Mouse (Mus musculus) MEL (cell line): Measurements from ENCODE around the gene Galns. TPM values are rescaled to one million over a fixed set of nuclear protein-coding genes. Genes with fewer than 3 reads are reported as not detected.

Experiments used
- DNase-seq: peaks from one replicate; pipeline ENCODE4 v3.0.0; 2011; ENCODE audit warnings: low read depth, low spot score
- H3K27ac ChIP-seq: 2 replicates; pipeline ENCODE4 v1.5.1; 2012; ENCODE audit warnings: low read depth, mild to moderate bottlenecking, control low read depth, low read length, moderate library complexity; ENCODE audit not compliant: control insufficient read depth
- H3K27me3 ChIP-seq, 2 experiments: fragments of 150-350 bp in 1 of 2; sonication (generic) in 1 of 2; 2 replicates each; pipeline ENCODE4 v1.6.1; 2012; ENCODE audit warnings: low read length in 2 of 2, mild to moderate bottlenecking in 2 of 2, improper control_type of control experiment in 1 of 2, moderate library complexity in 1 of 2; ENCODE audit not compliant: insufficient read depth in 2 of 2, control insufficient read depth in 1 of 2
- H3K36me3 ChIP-seq, 2 experiments: 2 replicates each; pipeline ENCODE4 v1.6.1; 2012 to 2014; ENCODE audit warnings: low read length in 2 of 2, improper control_type of control experiment in 1 of 2, inconsistent platforms in 1 of 2, mild to moderate bottlenecking in 1 of 2; ENCODE audit not compliant: insufficient read depth in 2 of 2, control insufficient read depth in 1 of 2
- H3K4me1 ChIP-seq, 2 experiments: fragments of 150-350 bp in 1 of 2; sonication (generic) in 1 of 2; 2 replicates each; pipeline ENCODE4 v1.6.1; 2012; ENCODE audit warnings: low read length in 2 of 2, improper control_type of control experiment in 1 of 2, mild to moderate bottlenecking in 1 of 2; ENCODE audit not compliant: insufficient read depth in 2 of 2, control insufficient read depth in 1 of 2
- H3K4me3 ChIP-seq, 2 experiments: fragments of 150-350 bp in 1 of 2; sonication (generic) in 1 of 2; 2 replicates each; pipeline ENCODE4 v1.5.1; 2012; ENCODE audit warnings: low read depth in 2 of 2, low read length in 2 of 2, mild to moderate bottlenecking in 2 of 2, moderate library complexity in 2 of 2, control low read depth in 1 of 2, improper control_type of control experiment in 1 of 2; ENCODE audit not compliant: control insufficient read depth in 1 of 2, insufficient read depth in 1 of 2
- H3K79me2 ChIP-seq: 2 replicates; pipeline ENCODE4 v1.6.1; 2012; ENCODE audit warnings: mild to moderate bottlenecking, low read length, moderate library complexity; ENCODE audit not compliant: control insufficient read depth, poor library complexity, insufficient read depth
- H3K9ac ChIP-seq: 2 replicates; pipeline ENCODE4 v1.6.1; 2012; ENCODE audit warnings: low read depth, mild to moderate bottlenecking, control low read depth, low read length, moderate library complexity; ENCODE audit not compliant: control insufficient read depth, poor library complexity, severe bottlenecking
- H3K9me3 ChIP-seq: fragments of 150-350 bp; sonication (generic); replicated peaks from 2 replicates; pipeline ENCODE4 v1.6.1; 2012; ENCODE audit warnings: mild to moderate bottlenecking, low read length, improper control_type of control experiment, moderate library complexity; ENCODE audit not compliant: insufficient read depth
- BHLHE40 ChIP-seq: IDR thresholded peaks from 2 replicates; pipeline ENCODE4 v1.6.1; 2012; ENCODE audit warnings: low read depth, mild to moderate bottlenecking, inconsistent platforms, low read length, improper control_type of control experiment, borderline replicate concordance
- CHD1 ChIP-seq: IDR thresholded peaks from 2 replicates; pipeline ENCODE4 v1.6.1; 2012; ENCODE audit warnings: low read depth, mild to moderate bottlenecking, inconsistent platforms, low read length, improper control_type of control experiment
- CHD2 ChIP-seq: IDR thresholded peaks from 2 replicates; pipeline ENCODE4 v1.6.1; 2011; ENCODE audit warnings: low read length, improper control_type of control experiment
- E2F4 ChIP-seq: IDR thresholded peaks from 2 replicates; pipeline ENCODE4 v1.6.1; 2011; ENCODE audit warnings: low read depth, low read length, improper control_type of control experiment, borderline replicate concordance
- ELF1 ChIP-seq: IDR thresholded peaks from 2 replicates; pipeline ENCODE4 v1.6.1; 2014; ENCODE audit warnings: low read depth, mild to moderate bottlenecking, inconsistent platforms, low read length, improper control_type of control experiment, moderate library complexity
- EP300 ChIP-seq, 2 experiments: IDR thresholded peaks; 2 replicates each; pipeline ENCODE4 v1.6.1; 2011; ENCODE audit warnings: improper control_type of control experiment in 2 of 2, low read length in 2 of 2, low read depth in 1 of 2, mild to moderate bottlenecking in 1 of 2
- ETS1 ChIP-seq: IDR thresholded peaks from 2 replicates; pipeline ENCODE4 v1.6.1; 2012; ENCODE audit warnings: low read depth, mild to moderate bottlenecking, inconsistent platforms, low read length, improper control_type of control experiment, moderate library complexity
- GABPA ChIP-seq: IDR thresholded peaks from 2 replicates; pipeline ENCODE4 v1.6.1; 2012; ENCODE audit warnings: low read depth, mild to moderate bottlenecking, inconsistent platforms, low read length, improper control_type of control experiment, moderate library complexity
- KAT2A ChIP-seq: conservative IDR thresholded peaks from 2 replicates; pipeline ENCODE4 v1.6.1; 2012; ENCODE audit warnings: low read depth, low read length, improper control_type of control experiment, inconsistent platforms
- MAFK ChIP-seq: IDR thresholded peaks from 2 replicates; pipeline ENCODE4 v1.6.1; 2011; ENCODE audit warnings: low read depth, mild to moderate bottlenecking, low read length, improper control_type of control experiment, borderline replicate concordance
- MAX ChIP-seq: IDR thresholded peaks from 2 replicates; pipeline ENCODE4 v1.6.1; 2011; ENCODE audit warnings: low read length, improper control_type of control experiment
- MAZ ChIP-seq: IDR thresholded peaks from 2 replicates; pipeline ENCODE4 v1.6.1; 2012; ENCODE audit warnings: low read depth, mild to moderate bottlenecking, inconsistent platforms, low read length, improper control_type of control experiment
- MEF2A ChIP-seq: IDR thresholded peaks from 2 replicates; pipeline ENCODE4 v1.6.1; 2014; ENCODE audit warnings: low read depth, mild to moderate bottlenecking, inconsistent platforms, low read length, improper control_type of control experiment; ENCODE audit not compliant: poor library complexity, insufficient replicate concordance, severe bottlenecking; ENCODE audit errors: extremely low read depth
- MXI1 ChIP-seq: IDR thresholded peaks from 2 replicates; pipeline ENCODE4 v1.6.1; 2011; ENCODE audit warnings: mild to moderate bottlenecking, low read depth, low read length, improper control_type of control experiment
- MYB ChIP-seq: IDR thresholded peaks from 2 replicates; pipeline ENCODE4 v1.6.1; 2011; ENCODE audit warnings: mild to moderate bottlenecking, low read depth, low read length, improper control_type of control experiment
- MYC ChIP-seq: IDR thresholded peaks from 2 replicates; pipeline ENCODE4 v1.6.1; 2011; ENCODE audit warnings: low read depth, mild to moderate bottlenecking, low read length, improper control_type of control experiment, moderate library complexity
- NELFE ChIP-seq: IDR thresholded peaks from 2 replicates; pipeline ENCODE4 v1.6.1; 2011; ENCODE audit warnings: low read depth, low read length, improper control_type of control experiment
- NRF1 ChIP-seq: IDR thresholded peaks from 2 replicates; pipeline ENCODE4 v1.6.1; 2014; ENCODE audit warnings: low read depth, mild to moderate bottlenecking, inconsistent platforms, low read length, improper control_type of control experiment, moderate library complexity; ENCODE audit not compliant: poor library complexity, insufficient read depth, severe bottlenecking
- POLR2A ChIP-seq, 2 experiments: IDR thresholded peaks; 2 replicates each; pipeline ENCODE4 v1.6.1; 2011 to 2012; ENCODE audit warnings: low read length in 2 of 2, mild to moderate bottlenecking in 2 of 2, control low read depth in 1 of 2, improper control_type of control experiment in 1 of 2, low read depth in 1 of 2, moderate library complexity in 1 of 2; ENCODE audit not compliant: control insufficient read depth in 1 of 2, insufficient read depth in 1 of 2, poor library complexity in 1 of 2
- POLR2AphosphoS2 ChIP-seq: IDR thresholded peaks from 2 replicates; pipeline ENCODE4 v1.6.1; 2011; ENCODE audit warnings: low read length, improper control_type of control experiment
- POLR2AphosphoS5 ChIP-seq: IDR thresholded peaks from 2 replicates; pipeline ENCODE4 v1.6.1; 2012; ENCODE audit warnings: low read depth, borderline replicate concordance, mild to moderate bottlenecking, inconsistent platforms, low read length, moderate library complexity, mixed read lengths
- RAD21 ChIP-seq: IDR thresholded peaks from 2 replicates; pipeline ENCODE4 v1.6.1; 2011; ENCODE audit warnings: mild to moderate bottlenecking, low read depth, low read length, improper control_type of control experiment
- RCOR1 ChIP-seq: IDR thresholded peaks from 2 replicates; pipeline ENCODE4 v1.6.1; 2012; ENCODE audit warnings: low read depth, mild to moderate bottlenecking, inconsistent platforms, low read length, improper control_type of control experiment
- SIN3A ChIP-seq: IDR thresholded peaks from 2 replicates; pipeline ENCODE4 v1.6.1; 2012; ENCODE audit warnings: low read length, improper control_type of control experiment, inconsistent platforms
- SMC3 ChIP-seq: IDR thresholded peaks from 2 replicates; pipeline ENCODE4 v1.6.1; 2011; ENCODE audit warnings: low read depth, low read length, improper control_type of control experiment
- TAL1 ChIP-seq: IDR thresholded peaks from 2 replicates; pipeline ENCODE4 v1.6.1; 2012; ENCODE audit warnings: mild to moderate bottlenecking, inconsistent platforms, low read length, moderate library complexity, mixed read lengths
- TBP ChIP-seq: IDR thresholded peaks from 2 replicates; pipeline ENCODE4 v1.8.0; 2011; ENCODE audit warnings: low read depth, low read length, improper control_type of control experiment
- TCF12 ChIP-seq: IDR thresholded peaks from 2 replicates; pipeline ENCODE4 v1.6.1; 2014; ENCODE audit warnings: low read depth, mild to moderate bottlenecking, inconsistent platforms, low read length, improper control_type of control experiment, moderate library complexity
- ZC3H11A ChIP-seq: IDR thresholded peaks from 2 replicates; pipeline ENCODE4 v1.6.1; 2012; ENCODE audit warnings: low read depth, mild to moderate bottlenecking, inconsistent platforms, low read length, improper control_type of control experiment
- ZKSCAN1 ChIP-seq: IDR thresholded peaks from 2 replicates; pipeline ENCODE4 v1.6.1; 2012; ENCODE audit warnings: low read depth, mild to moderate bottlenecking, inconsistent platforms, low read length, improper control_type of control experiment, moderate library complexity
- polyA plus RNA-seq, 2 experiments: library from polyadenylated mRNA; stranded (reverse) in 1 of 2; unstranded in 1 of 2; fragments of >175 nt in 1 of 2; fragments of >200 nt in 1 of 2; gene quantifications; 2 replicates each; pipeline versions ENCODE4 v1.2.1 to v1.2.4; 2012; ENCODE audit warnings: low replicate concordance in 2 of 2, low read depth in 1 of 2; ENCODE audit not compliant: insufficient read length in 2 of 2, insufficient read depth in 1 of 2, missing spikeins in 1 of 2
- total RNA-seq: library from RNA; depleted of rRNA; stranded (reverse); fragments of 300-350 nt; gene quantifications from 2 replicates; pipeline ENCODE4 v1.2.3, GENCODE M21; 2012

The Galns gene
- total and polyA plus RNA-seq, 3 experiments: 1.7 to 3.0 TPM; not detected in 1

DNA sequence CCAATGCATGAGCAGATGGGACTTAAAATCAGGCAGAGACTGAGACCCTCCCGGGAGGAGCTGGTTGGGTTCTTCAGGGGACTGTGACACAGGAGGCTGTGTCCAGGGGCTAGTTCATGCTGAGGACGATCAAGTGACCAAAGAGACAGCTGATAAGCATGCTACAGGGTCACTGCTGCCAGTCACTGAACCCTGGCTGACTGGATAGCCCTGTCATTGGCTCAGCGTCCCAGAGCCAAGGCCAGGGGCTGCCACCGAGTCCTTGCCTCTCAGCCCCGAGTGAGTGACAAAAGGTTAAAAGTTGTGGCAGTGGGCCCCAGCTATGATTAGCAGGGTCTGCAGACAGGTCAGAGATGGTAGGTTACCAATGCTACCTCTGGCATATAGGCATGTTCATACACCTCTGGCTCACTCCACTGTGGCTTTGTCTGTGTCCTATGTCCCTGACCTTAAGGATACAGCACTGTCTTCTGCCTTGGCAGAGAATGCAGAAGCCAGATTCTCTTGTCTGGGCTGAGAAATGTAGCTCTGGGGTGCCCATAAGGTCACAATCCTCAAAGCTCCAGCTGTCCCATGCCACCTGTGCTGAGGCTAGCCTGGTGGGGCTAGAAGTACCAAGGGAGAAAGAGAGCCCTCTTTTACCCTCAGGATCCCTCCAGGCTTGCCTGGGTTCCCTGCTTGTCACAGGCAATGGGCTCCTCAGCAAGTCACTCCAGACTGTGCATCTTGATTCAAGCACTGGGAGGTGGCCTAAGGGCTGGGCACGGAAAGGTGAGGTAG lies 33.1 kb upstream of the Galns start:
- Histone ChIP-seq H3K36me3 (peaks cover 0 to 11% of the 10 kb centered on the region in 2 experiments; a peak in 2 of 4 replicates), H3K79me2 (no peaks in the 10 kb centered on the region), H3K9ac (no peak overlapping the region), H3K27ac (no peak overlapping the region), H3K27me3 (no peaks in the 10 kb centered on the region), H3K4me3 (no peak overlapping the region), H3K4me1 (no peaks in the 10 kb centered on the region), H3K9me3 (no peaks in the 10 kb centered on the region)
- TF ChIP-seq MAFK (no peak), ZKSCAN1 (no peak), MEF2A (no peak), RAD21 (no peak), KAT2A (no peak), MAX (no peak), EP300 (IDR thresholded peaks at IDR 0.05; ENCODE audit: low read depth in 1 of 2, low read length in 2 of 2) (no peak), BHLHE40 (no peak), CHD2 (no peak), TCF12 (no peak), TAL1 (no peak), ETS1 (no peak), POLR2AphosphoS5 (no peak), POLR2A (IDR thresholded peaks at IDR 0.05; ENCODE audit: control insufficient read depth in 1 of 2, insufficient read depth in 1 of 2, low read depth in 1 of 2, low read length in 2 of 2, poor library complexity in 1 of 2) (no peak; a peak in 2 of 4 replicates), RCOR1 (no peak), ZC3H11A (no peak), MAZ (no peak), GABPA (no peak)
- DNase-seq: no peak

DNA sequence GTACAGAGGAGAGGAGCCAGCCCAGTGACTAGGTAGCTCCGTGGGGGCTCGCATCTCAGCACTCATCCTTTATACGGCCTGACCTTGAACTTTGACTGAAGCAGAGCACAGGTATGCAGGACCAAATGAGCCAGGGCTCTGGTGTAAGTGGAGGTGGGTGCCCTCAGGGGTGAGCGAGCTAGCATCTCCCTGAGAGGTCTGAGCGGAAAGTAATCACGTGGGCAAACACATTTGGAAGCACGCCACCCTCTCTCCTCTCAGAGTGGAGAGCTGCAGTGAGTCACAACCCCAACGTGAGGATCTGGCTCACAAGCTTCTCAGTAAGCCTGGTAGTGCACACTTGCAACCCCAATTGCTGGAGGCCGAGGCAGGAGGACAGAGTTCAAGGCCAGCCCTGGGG lies 30.8 kb upstream of the Galns start:
- Histone ChIP-seq H3K4me1 (peaks cover 0 to 4% of the 10 kb centered on the region in 2 experiments; a peak in 2 of 4 replicates), H3K4me3 (no peak overlapping the region), H3K36me3 (peaks cover 3 to 5% of the 10 kb centered on the region in 2 experiments; a peak in 3 of 4 replicates), H3K27me3 (no peaks in the 10 kb centered on the region), H3K9me3 (no peaks in the 10 kb centered on the region), H3K9ac (no peak overlapping the region), H3K79me2 (no peaks in the 10 kb centered on the region), H3K27ac (no peak overlapping the region)
- no peak for DNase-seq
- TF ChIP-seq SMC3 (no peak), ZKSCAN1 (no peak), E2F4 (no peak), NRF1 (no peak), MEF2A (no peak), POLR2A (IDR thresholded peaks at IDR 0.05; ENCODE audit: control insufficient read depth in 1 of 2, insufficient read depth in 1 of 2, low read depth in 1 of 2, low read length in 2 of 2, poor library complexity in 1 of 2) (no peak; a peak in 1 of 4 replicates), TBP (no peak), CHD1 (no peak), POLR2AphosphoS5 (no peak), BHLHE40 (no peak), SIN3A (no peak), MXI1 (no peak), MYB (no peak), POLR2AphosphoS2 (no peak), MYC (no peak), KAT2A (no peak), EP300 (IDR thresholded peaks at IDR 0.05; ENCODE audit: low read depth in 1 of 2, low read length in 2 of 2) (no peak), ELF1 (no peak), NELFE (no peak), TCF12 (no peak)
